Mouse (Mus musculus): Measurements from ENCODE around the gene Ift57. TPM values are rescaled to one million over a fixed set of nuclear protein-coding genes. Genes with fewer than 3 reads are reported as not detected.

The Ift57 gene
- polyA plus RNA-seq (2015; fragmentation: Nextera tagmentation; extraction: Ambion mirVana), result 28.8 and 31.1 TPM in 2 replicates

DNA sequence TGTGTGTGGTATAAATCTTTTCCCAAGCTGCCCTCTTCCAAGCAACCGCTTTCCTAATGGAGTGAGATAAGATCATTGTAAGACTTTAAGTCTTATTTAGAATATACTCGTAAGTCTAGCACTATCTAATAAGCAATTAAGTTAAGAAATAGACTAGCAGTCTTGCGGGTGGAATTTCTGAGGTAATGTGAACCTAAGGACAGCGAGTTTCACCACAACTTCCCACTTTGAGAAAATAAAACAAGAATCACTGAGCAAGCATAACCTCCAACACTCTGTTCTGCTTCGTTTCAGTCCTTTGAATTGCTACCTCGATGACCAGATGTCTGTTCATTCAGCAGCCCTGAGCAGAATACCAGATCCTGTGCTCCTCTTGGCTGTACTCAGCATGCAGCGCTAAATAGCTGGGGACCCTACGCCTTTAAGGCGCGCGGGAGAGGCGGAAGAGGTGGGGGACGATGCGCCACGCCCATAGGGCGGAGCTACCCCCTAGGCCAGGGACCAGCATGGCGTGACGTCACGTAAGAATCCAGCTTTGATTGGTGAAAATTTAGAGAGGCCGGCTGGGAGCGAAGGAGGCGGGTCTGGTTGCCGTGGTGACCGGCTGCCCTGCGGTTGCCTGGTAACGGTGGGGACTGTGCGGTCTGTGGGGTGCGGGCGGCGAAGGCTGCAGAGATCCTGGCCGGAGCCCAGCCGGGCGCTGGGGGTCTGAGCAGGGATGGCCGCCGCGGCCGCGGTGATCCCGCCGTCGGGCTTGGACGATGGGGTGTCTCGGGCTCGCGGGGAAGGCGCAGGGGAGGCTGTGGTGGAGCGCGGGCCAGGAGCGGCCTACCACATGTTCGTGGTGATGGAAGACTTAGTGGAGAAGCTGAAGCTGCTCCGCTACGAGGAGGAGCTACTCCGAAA, at the start of gene Ift57:
Gene Ift57, plus strand, starts transcription at position 614 of the 906 bp plus-strand sequence.
- Histone ChIP-seq H3K4me2 (ENCODE audit: low read depth, low read length) (peak within 1 kb of the TSS; percentile 92), H3K9ac (ENCODE audit: low read length) (peak within 1 kb of the TSS; percentile 77)

DNA sequence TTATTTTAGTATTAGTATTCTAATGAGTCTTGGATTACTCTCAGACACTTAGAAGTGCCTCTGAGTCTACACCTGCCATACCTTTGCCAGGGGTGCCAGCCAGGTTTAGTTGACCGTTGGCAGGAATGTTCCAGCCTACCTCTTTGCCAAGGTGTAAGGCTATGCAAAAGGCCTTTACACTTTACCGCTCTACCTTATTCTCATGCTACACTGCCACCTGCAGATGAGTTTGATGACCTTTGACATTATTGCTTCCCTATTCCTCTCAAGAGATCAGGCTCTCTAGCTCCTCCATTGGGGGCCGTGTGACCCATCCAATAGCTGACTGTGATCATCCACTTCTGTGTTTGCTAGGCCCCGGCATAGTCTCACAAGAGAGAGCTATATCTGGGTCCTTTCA, 41.9 kb upstream of the Ift57 start:
- no peak for ATAC-seq (ENCODE audit: low read depth)
- 94% methylated on average over 4 of the region's 4 CpGs for WGBS
- H3K27me3 ChIP-seq (ENCODE audit: control insufficient read depth, insufficient read depth, low read depth, low read length), result no peaks in the 10 kb centered on the region
- H3K4me3 ChIP-seq (ENCODE audit: low read length), result no peak overlapping the region
- no peak overlapping the region for H3K9ac ChIP-seq (ENCODE audit: low read length)
- no peaks in the 10 kb centered on the region for H3K36me3 ChIP-seq (ENCODE audit: control insufficient read depth, insufficient read depth, low read length)
- no peak overlapping the region for H3K4me2 ChIP-seq (ENCODE audit: low read depth, low read length)
- no peaks in the 10 kb centered on the region for H3K4me1 ChIP-seq (replicated peaks; ENCODE audit: control insufficient read depth, insufficient read depth, low read length)
- no peak overlapping the region for H3K27ac ChIP-seq (ENCODE audit: low read length)
- H3K9me3 ChIP-seq (ENCODE audit: control insufficient read depth, low read length), result no peaks in the 10 kb centered on the region

More for the DNA sequence above, at the start of gene Ift57:
- Histone ChIP-seq H3K27me3 (ENCODE audit: control insufficient read depth, insufficient read depth, low read depth, low read length) (no peaks in the 10 kb centered on the region), H3K9me3 (ENCODE audit: control insufficient read depth, low read length) (no peaks in the 10 kb centered on the region), H3K36me3 (ENCODE audit: control insufficient read depth, insufficient read depth, low read length) (no peaks in the 10 kb centered on the region), H3K27ac (ENCODE audit: low read length) (peak within 1 kb of the TSS; percentile 55; the same call in 1 of the 2 replicates), H3K4me3 (ENCODE audit: low read length) (peak within 1 kb of the TSS; percentile 74), H3K4me1 (replicated peaks; ENCODE audit: control insufficient read depth, insufficient read depth, low read length) (peaks cover 6% of the 10 kb centered on the region; the same call in 1 of the 2 replicates)
- 2% methylated on average over 53 of the region's 53 CpGs for WGBS
- ATAC-seq (ENCODE audit: low read depth), result peak; percentile 100

DNA sequence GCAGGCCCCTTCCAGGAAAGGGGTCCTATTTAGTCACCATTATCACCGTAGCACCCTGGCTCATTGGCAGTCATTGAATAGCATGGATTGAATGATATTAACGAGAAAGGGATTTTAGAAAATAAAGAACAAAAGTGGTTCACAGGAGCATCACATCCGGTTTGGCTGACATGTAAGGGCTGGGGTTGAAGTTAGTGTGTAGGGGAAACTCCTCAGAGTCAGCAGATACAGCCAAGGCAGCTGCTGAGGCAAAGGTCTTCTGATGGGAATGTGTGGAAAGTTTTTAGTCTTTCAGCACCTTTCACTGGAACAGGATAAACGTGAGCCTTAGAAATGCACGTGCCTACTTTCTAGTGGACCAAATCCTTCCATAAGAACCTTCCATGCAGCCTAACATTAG, 41.0 kb upstream of the Ift57 start:
- Histone ChIP-seq H3K4me2 (ENCODE audit: low read depth, low read length) (no peak overlapping the region), H3K4me3 (ENCODE audit: low read length) (no peak overlapping the region), H3K9ac (ENCODE audit: low read length) (no peak overlapping the region), H3K36me3 (ENCODE audit: control insufficient read depth, insufficient read depth, low read length) (no peaks in the 10 kb centered on the region), H3K4me1 (replicated peaks; ENCODE audit: control insufficient read depth, insufficient read depth, low read length) (no peaks in the 10 kb centered on the region), H3K27me3 (ENCODE audit: control insufficient read depth, insufficient read depth, low read depth, low read length) (no peaks in the 10 kb centered on the region), H3K27ac (ENCODE audit: low read length) (no peak overlapping the region), H3K9me3 (ENCODE audit: control insufficient read depth, low read length) (no peaks in the 10 kb centered on the region)
- ATAC-seq (ENCODE audit: low read depth), result no peak
- 71% methylated on average over 5 of the region's 5 CpGs for WGBS

DNA sequence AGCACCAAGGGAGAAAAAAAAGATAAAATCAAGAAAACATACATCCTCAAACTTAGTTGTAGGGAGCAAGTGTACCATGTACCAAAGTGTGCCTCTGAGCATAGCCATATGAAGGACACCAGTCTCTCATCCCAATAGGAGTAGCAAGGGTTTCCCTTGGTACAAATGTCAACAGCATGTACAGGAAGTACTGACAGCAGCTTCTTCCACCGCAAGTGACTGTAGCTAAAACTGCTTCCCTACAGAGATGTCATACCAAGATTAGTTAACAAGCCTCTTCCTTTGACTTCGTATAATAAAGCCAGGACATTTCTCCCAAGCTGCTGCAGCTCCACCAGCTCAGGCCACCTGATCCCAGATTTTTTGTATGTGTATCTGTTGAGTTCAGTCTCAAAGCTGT, 39.9 kb upstream of the Ift57 start:
- 66% methylated on average over 2 of the region's 2 CpGs for WGBS
- no peak overlapping the region for H3K9ac ChIP-seq (ENCODE audit: low read length)
- H3K27ac ChIP-seq (ENCODE audit: low read length), result no peak overlapping the region
- no peak overlapping the region for H3K4me3 ChIP-seq (ENCODE audit: low read length)
- no peaks in the 10 kb centered on the region for H3K4me1 ChIP-seq (replicated peaks; ENCODE audit: control insufficient read depth, insufficient read depth, low read length)
- no peaks in the 10 kb centered on the region for H3K36me3 ChIP-seq (ENCODE audit: control insufficient read depth, insufficient read depth, low read length)
- no peak for ATAC-seq (ENCODE audit: low read depth)
- H3K4me2 ChIP-seq (ENCODE audit: low read depth, low read length), result no peak overlapping the region
- no peaks in the 10 kb centered on the region for H3K9me3 ChIP-seq (ENCODE audit: control insufficient read depth, low read length)
- no peaks in the 10 kb centered on the region for H3K27me3 ChIP-seq (ENCODE audit: control insufficient read depth, insufficient read depth, low read depth, low read length)

DNA sequence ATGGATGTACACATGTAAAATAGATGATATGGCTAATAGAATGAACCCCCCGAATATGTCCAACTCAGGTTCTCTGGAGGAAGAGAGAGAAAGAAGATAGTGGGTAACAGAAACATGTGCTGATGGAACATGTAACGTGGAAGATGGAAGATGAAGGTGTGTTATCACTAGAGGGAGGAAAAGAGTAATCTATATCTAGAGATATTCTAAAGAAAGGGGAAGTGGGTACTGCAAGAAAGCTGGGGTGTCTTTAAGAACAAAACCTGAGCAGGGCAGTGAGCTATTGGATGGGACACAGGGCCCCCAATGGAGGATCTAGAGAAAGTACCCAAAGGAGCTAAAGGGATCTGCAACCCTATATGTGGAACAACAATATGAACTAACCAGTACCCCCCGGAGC, 38.9 kb upstream of the Ift57 start:
- no peak for ATAC-seq (ENCODE audit: low read depth)
- Histone ChIP-seq H3K27me3 (ENCODE audit: control insufficient read depth, insufficient read depth, low read depth, low read length) (no peaks in the 10 kb centered on the region), H3K27ac (ENCODE audit: low read length) (no peak overlapping the region), H3K36me3 (ENCODE audit: control insufficient read depth, insufficient read depth, low read length) (no peaks in the 10 kb centered on the region), H3K4me1 (replicated peaks; ENCODE audit: control insufficient read depth, insufficient read depth, low read length) (no peaks in the 10 kb centered on the region), H3K4me3 (ENCODE audit: low read length) (no peak overlapping the region), H3K9me3 (ENCODE audit: control insufficient read depth, low read length) (no peaks in the 10 kb centered on the region), H3K4me2 (ENCODE audit: low read depth, low read length) (no peak overlapping the region), H3K9ac (ENCODE audit: low read length) (no peak overlapping the region)
- 88% methylated on average over 3 of the region's 3 CpGs for WGBS

DNA sequence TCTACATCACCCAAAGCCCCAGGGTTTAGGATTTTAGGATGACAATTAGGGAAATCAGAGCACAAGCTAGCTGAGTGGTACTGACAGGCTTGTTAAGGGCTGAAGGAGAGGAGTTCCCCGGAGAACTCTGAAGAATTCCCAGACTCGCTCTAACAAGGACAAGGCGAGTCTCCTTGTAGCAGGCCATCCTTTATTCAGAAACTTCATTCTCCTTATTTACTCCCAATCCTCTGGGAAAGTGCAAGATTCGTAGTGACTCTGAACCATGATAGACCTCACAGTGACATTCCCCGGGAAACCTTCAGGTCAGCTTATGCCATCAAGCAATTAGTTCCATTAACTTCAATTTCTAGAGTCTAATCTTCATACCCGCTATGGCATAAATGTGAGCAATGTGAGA, 36.8 kb upstream of the Ift57 start:
- 88% methylated on average over 6 of the region's 6 CpGs for WGBS

DNA sequence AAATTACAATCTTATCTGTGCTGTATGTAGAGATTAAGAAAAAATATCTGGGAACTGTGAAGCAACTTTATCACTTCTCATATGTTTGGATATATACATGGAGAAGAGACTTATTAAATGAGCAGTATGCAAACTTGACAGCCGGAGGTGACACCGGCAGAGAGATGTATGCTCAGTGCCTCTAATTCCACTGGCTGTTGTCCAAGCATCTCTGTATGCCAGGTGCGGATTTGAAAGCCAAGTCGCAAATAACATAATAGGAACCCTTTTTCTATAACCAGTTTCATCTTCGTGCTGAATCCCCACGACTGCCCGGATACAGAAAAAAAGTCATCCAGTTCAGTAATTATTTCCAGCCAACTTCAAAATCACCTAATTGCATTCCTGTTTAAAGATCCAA, 34.4 kb upstream of the Ift57 start:
- no peak overlapping the region for H3K4me3 ChIP-seq (ENCODE audit: low read length)
- no peak for ATAC-seq (ENCODE audit: low read depth)
- H3K36me3 ChIP-seq (ENCODE audit: control insufficient read depth, insufficient read depth, low read length), result no peaks in the 10 kb centered on the region
- H3K27ac ChIP-seq (ENCODE audit: low read length), result no peak overlapping the region
- H3K27me3 ChIP-seq (ENCODE audit: control insufficient read depth, insufficient read depth, low read depth, low read length), result no peaks in the 10 kb centered on the region
- no peaks in the 10 kb centered on the region for H3K4me1 ChIP-seq (replicated peaks; ENCODE audit: control insufficient read depth, insufficient read depth, low read length)
- no peak overlapping the region for H3K4me2 ChIP-seq (ENCODE audit: low read depth, low read length)
- no peak overlapping the region for H3K9ac ChIP-seq (ENCODE audit: low read length)
- WGBS, result 70% methylated on average over 7 of the region's 7 CpGs
- no peaks in the 10 kb centered on the region for H3K9me3 ChIP-seq (ENCODE audit: control insufficient read depth, low read length)

More for the DNA sequence above, 36.8 kb upstream of the Ift57 start:
- Histone ChIP-seq H3K27me3 (ENCODE audit: control insufficient read depth, insufficient read depth, low read depth, low read length) (no peaks in the 10 kb centered on the region), H3K4me1 (replicated peaks; ENCODE audit: control insufficient read depth, insufficient read depth, low read length) (no peaks in the 10 kb centered on the region), H3K4me2 (ENCODE audit: low read depth, low read length) (no peak overlapping the region), H3K36me3 (ENCODE audit: control insufficient read depth, insufficient read depth, low read length) (no peaks in the 10 kb centered on the region), H3K9me3 (ENCODE audit: control insufficient read depth, low read length) (no peaks in the 10 kb centered on the region), H3K4me3 (ENCODE audit: low read length) (no peak overlapping the region), H3K9ac (ENCODE audit: low read length) (no peak overlapping the region), H3K27ac (ENCODE audit: low read length) (no peak overlapping the region)
- ATAC-seq (ENCODE audit: low read depth), result no peak

DNA sequence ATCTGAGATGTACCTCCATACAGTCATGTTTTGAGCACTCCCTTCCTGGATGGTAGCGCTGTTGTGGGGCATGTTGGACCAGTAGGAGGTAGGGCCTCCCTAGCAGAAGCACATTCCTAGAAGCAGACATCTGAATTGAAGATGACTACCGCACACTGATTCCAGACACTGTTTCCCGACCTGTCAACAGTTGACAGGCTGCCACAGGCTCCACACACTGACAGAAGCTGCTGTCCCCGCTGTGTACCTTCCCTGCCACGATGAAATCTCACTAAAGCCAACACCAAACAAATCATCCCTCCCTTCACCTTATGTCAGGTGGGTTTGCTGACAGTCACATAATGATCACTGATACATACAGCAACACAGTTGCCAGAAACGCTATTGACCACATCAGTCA, 19.4 kb upstream of the Ift57 start:
- no peak overlapping the region for H3K9ac ChIP-seq (ENCODE audit: low read length)
- H3K9me3 ChIP-seq (ENCODE audit: control insufficient read depth, low read length), result no peaks in the 10 kb centered on the region
- ATAC-seq (ENCODE audit: low read depth), result no peak
- H3K4me1 ChIP-seq (replicated peaks; ENCODE audit: control insufficient read depth, insufficient read depth, low read length), result no peaks in the 10 kb centered on the region
- H3K27ac ChIP-seq (ENCODE audit: low read length), result no peak overlapping the region
- H3K4me2 ChIP-seq (ENCODE audit: low read depth, low read length), result no peak overlapping the region
- H3K27me3 ChIP-seq (ENCODE audit: control insufficient read depth, insufficient read depth, low read depth, low read length), result no peaks in the 10 kb centered on the region
- H3K4me3 ChIP-seq (ENCODE audit: low read length), result no peak overlapping the region
- 64% methylated on average over 6 of the region's 6 CpGs for WGBS
- no peaks in the 10 kb centered on the region for H3K36me3 ChIP-seq (ENCODE audit: control insufficient read depth, insufficient read depth, low read length)

DNA sequence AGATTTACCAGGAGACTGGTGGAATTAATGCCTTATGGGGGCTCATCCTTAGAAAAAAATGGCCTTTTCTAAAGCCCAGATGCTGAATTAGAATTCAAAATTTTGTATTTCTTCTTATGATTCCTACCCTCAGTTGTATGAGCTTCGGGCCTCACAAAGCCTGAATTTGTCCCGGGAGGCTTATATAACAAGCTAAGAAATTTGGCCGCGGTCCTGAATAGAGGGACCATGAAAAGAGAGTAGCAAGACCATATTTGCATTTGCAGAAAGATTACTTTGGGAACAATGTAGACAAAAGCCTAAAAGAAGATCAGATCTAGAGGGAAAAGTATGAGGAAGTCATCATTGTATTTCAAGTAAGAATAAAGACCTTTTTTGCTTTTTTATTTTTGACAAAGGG, 14.1 kb upstream of the Ift57 start:
- no peak for ATAC-seq (ENCODE audit: low read depth)
- no peaks in the 10 kb centered on the region for H3K36me3 ChIP-seq (ENCODE audit: control insufficient read depth, insufficient read depth, low read length)
- H3K4me1 ChIP-seq (replicated peaks; ENCODE audit: control insufficient read depth, insufficient read depth, low read length), result no peaks in the 10 kb centered on the region
- 87% methylated on average over 4 of the region's 4 CpGs for WGBS
- no peak overlapping the region for H3K4me2 ChIP-seq (ENCODE audit: low read depth, low read length)
- H3K4me3 ChIP-seq (ENCODE audit: low read length), result no peak overlapping the region
- H3K27ac ChIP-seq (ENCODE audit: low read length), result no peak overlapping the region
- H3K9ac ChIP-seq (ENCODE audit: low read length), result no peak overlapping the region
- H3K27me3 ChIP-seq (ENCODE audit: control insufficient read depth, insufficient read depth, low read depth, low read length), result no peaks in the 10 kb centered on the region
- no peaks in the 10 kb centered on the region for H3K9me3 ChIP-seq (ENCODE audit: control insufficient read depth, low read length)

Measured in lung, embryonic 16.5 days (tissue).